Mouse (Mus musculus) brain, embryonic 14.5 days (tissue): ENCODE results near the gene Trim27.

Experiments
- CTCF ChIP-seq: fragments of 200-500 bp; IDR thresholded peaks from 2 replicates; pipeline ENCODE4 v1.5.1; 2012; ENCODE audit warnings: inconsistent platforms, mild to moderate bottlenecking, moderate library complexity, borderline replicate concordance; ENCODE audit not compliant: insufficient read depth, insufficient read length; ENCODE audit errors: extremely low read depth
- POLR2A ChIP-seq: fragments of 200-500 bp; IDR thresholded peaks from 2 replicates; pipeline ENCODE4 v1.6.1; 2012; ENCODE audit warnings: mild to moderate bottlenecking, inconsistent platforms, borderline replicate concordance; ENCODE audit not compliant: poor library complexity, insufficient read depth, insufficient read length, severe bottlenecking; ENCODE audit errors: extremely low read depth

- TF ChIP-seq CTCF (no peak), POLR2A (no peak)
Observed at GRCm38 (mm10) chr13:21160657-21161590, 18.3 kb upstream of the Trim27 start.
